Mouse (Mus musculus) heart, embryonic 16.5 days (tissue): ENCODE measurements around the gene Galnt6. TPM values are rescaled to one million over a fixed set of nuclear protein-coding genes. Genes with fewer than 3 reads are reported as not detected.

Experiments
- ATAC-seq: fragments of 200-750 bp; cut with Nextera tagmentation; replicated peaks from 2 replicates; pipeline ENCODE4 v1.8.0; 2017; ENCODE audit warnings: moderate number of reproducible peaks; ENCODE audit not compliant: insufficient read depth, low FRiP score; ENCODE audit errors: extremely low read depth
- H3K27ac ChIP-seq: fragments of 300-500 bp; sonication (generic); 2 replicates; pipeline ENCODE4 v1.5.1; 2014; ENCODE audit warnings: mild to moderate bottlenecking, low read length, control low read depth, moderate library complexity
- H3K27me3 ChIP-seq: fragments of 300-500 bp; sonication (generic); 2 replicates; pipeline ENCODE4 v1.6.1; 2014; ENCODE audit warnings: low read length, mixed read lengths; ENCODE audit not compliant: control insufficient read depth, insufficient read depth
- H3K36me3 ChIP-seq: fragments of 300-500 bp; sonication (generic); 2 replicates; pipeline ENCODE4 v1.6.1; 2014; ENCODE audit not compliant: control insufficient read depth, insufficient read depth
- H3K4me1 ChIP-seq: fragments of 300-500 bp; sonication (generic); 2 replicates; pipeline ENCODE4 v1.6.1; 2014; ENCODE audit warnings: low read length, mixed read lengths; ENCODE audit not compliant: control insufficient read depth, insufficient read depth
- H3K4me2 ChIP-seq: fragments of 300-500 bp; sonication (generic); 2 replicates; pipeline ENCODE4 v1.6.1; 2014; ENCODE audit warnings: low read depth, mild to moderate bottlenecking, control low read depth, low read length
- H3K4me3 ChIP-seq: fragments of 300-500 bp; sonication (generic); 2 replicates; pipeline ENCODE4 v1.5.1; 2014; ENCODE audit warnings: mild to moderate bottlenecking, control low read depth, low read length
- H3K9ac ChIP-seq: fragments of 300-500 bp; sonication (generic); 2 replicates; pipeline ENCODE4 v1.6.1; 2014; ENCODE audit warnings: low read length, control low read depth
- H3K9me3 ChIP-seq: fragments of 300-500 bp; sonication (generic); replicated peaks from 2 replicates; pipeline ENCODE4 v1.6.1; 2016; ENCODE audit warnings: low read length; ENCODE audit not compliant: control insufficient read depth
- WGBS: fragments of 180-500 bp; shearing (Covaris S2); extraction: QIAGEN DNeasy Blood & Tissue Kit; methylation state at CpG from one replicate; pipeline ENCODE4 v1.1.7; 2014; 5-methylcytosine and 5-hydroxymethylcytosine counted together
- polyA plus RNA-seq: library from polyadenylated mRNA; unstranded; fragments of >200 nt; fragmentation: Nextera tagmentation; extraction: Ambion mirVana; gene quantifications from 2 replicates; pipeline ENCODE4 v1.2.1, GENCODE M21; 2015

Galnt6 gene
- polyA plus RNA-seq, 1 experiment from 2014 or later: 2.4 TPM

DNA sequence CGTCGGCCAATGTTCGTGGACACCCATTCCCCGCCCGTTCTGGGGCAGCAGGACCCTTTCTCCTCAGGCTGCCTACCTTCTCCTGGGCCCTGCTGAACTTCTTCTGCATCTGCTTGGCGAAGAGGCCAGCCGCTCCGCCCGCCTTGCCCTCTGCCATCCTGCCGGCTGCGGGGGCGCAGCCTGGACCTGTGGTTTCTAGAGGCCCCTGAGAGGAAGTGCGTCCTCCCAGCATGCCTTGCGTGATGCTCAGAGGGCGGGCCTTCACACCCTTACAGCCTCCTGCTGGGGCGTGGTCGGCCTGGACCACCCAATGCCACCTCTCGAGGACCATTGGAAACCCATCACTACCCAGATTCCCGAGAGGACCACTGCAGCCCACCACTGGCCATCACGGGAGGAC is 59.8 kb downstream of the Galnt6 start, which contains the start of gene Bin2:
Bin2 (minus strand) TSS at position 217 of the 400 bp plus-strand sequence.
- 0 out of 2 replicates have a peak, but pooled peaks have one; percentile 9 for ATAC-seq
- 80% methylated on average over 20 of the region's 20 CpGs for WGBS
- peak within 1 kb of the TSS; percentile 37 for H3K4me3 ChIP-seq

DNA sequence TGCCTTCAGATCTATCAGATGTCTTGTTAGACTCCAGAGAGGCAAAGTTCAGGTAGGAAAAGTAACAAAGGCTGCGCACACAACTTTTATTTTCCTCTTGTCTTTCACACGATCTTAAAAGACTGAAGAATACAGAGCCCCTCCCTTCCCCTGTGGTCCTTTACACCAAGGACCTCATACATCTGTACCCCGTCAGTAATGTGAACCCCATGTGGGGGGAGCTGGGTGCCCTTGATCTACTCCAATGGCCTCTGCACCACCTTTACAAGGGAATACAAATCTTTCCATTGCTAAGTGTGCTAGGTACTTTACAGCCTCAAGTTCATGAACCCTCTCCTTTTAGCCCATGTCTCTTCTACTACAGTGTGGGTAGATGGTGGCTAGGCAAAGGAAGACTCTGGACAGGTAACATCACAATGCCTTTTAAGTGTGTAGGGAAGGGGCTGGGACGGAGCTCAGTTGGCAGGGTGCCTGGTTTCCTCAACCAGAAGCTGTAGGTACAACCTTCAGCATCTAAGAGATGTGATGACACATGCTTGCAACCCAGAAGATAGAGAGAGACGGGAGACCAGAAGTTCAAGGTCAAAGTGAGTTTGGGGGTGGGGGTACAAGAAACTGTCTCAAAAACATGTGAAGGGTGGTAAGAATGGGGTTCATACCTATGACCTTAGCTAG is 61.2 kb downstream of the Galnt6 start:
- H3K36me3 ChIP-seq: no peaks in the 10 kb centered on the region
- H3K9me3 ChIP-seq: no peaks in the 10 kb centered on the region
- no peaks in the 10 kb centered on the region for H3K27me3 ChIP-seq
- WGBS: 67% methylated on average over 5 of the region's 5 CpGs
- H3K4me1 ChIP-seq: peaks cover 8% of the 10 kb centered on the region; the same call in 1 of the 2 replicates
- H3K4me2 ChIP-seq: peak overlapping the region; percentile 22
- no peak overlapping the region for H3K27ac ChIP-seq
- ATAC-seq: no peak
- H3K9ac ChIP-seq: no peak overlapping the region
- peak overlapping the region; percentile 1 for H3K4me3 ChIP-seq

More for the DNA sequence above, 59.8 kb downstream of the Galnt6 start, which contains the start of gene Bin2:
- no peaks in the 10 kb centered on the region for H3K36me3 ChIP-seq
- no peaks in the 10 kb centered on the region for H3K9me3 ChIP-seq
- H3K27ac ChIP-seq: no peak within 1 kb of the TSS
- H3K4me2 ChIP-seq: peak within 1 kb of the TSS; percentile 22
- H3K4me1 ChIP-seq: peaks cover 18% of the 10 kb centered on the region
- H3K9ac ChIP-seq: no peak within 1 kb of the TSS
- no peaks in the 10 kb centered on the region for H3K27me3 ChIP-seq

DNA sequence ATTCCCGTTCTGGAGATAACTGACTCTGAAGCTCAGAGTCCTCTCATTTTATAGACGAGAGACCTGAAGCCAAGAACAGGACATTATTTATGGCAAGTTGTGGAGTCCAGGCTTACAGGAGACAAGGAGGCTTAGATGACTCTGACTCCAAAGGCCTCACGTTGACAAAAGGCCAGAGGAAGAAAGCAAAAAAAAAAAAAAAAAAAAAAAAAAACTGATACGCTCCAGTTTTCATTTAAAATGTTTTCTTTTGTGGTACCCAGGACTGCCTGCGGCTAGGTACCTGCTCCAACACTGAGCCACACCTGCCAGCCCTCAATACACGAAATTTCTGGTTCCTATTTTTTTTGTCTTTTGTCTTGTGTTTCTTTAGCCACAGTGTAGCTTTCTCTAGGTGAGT is 61.8 kb downstream of the Galnt6 start:
- peak overlapping the region; percentile 66 for H3K27ac ChIP-seq
- H3K27me3 ChIP-seq: no peaks in the 10 kb centered on the region
- peak overlapping the region; percentile 29 for H3K4me2 ChIP-seq
- H3K4me3 ChIP-seq: peak overlapping the region; percentile 17; the same call in 1 of the 2 replicates
- no peak for ATAC-seq
- H3K9me3 ChIP-seq: no peaks in the 10 kb centered on the region
- H3K36me3 ChIP-seq: no peaks in the 10 kb centered on the region
- peaks cover 8% of the 10 kb centered on the region; the same call in 1 of the 2 replicates for H3K4me1 ChIP-seq
- peak overlapping the region; percentile 11; the same call in 1 of the 2 replicates for H3K9ac ChIP-seq
- WGBS: 48% methylated on average over 6 of the region's 6 CpGs

DNA sequence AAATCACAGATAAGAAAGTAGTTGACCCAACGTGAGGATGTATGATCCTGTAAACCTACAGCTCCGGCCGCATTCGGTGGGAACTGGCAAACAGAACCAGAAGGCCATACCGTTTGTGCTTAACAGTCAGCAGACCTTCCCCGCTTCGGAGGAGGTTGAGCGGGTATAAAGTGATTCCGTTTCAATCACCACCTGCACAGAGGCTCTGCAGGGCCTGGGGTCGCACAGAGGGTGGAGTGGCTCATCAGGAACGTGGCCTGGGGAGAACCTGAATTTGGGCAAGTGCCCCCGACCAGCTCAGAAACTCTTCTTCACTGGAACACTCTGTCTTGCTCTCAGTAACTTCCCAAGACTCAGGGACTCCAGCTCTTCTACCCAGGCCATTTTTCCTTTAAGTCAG is 62.3 kb downstream of the Galnt6 start:
- Histone ChIP-seq H3K27me3 (no peaks in the 10 kb centered on the region), H3K4me1 (peaks cover 8% of the 10 kb centered on the region; the same call in 1 of the 2 replicates), H3K27ac (peak overlapping the region; percentile 66), H3K4me2 (peak overlapping the region; percentile 29), H3K9ac (peak overlapping the region; percentile 11; the same call in 1 of the 2 replicates), H3K36me3 (no peaks in the 10 kb centered on the region), H3K9me3 (no peaks in the 10 kb centered on the region), H3K4me3 (peak overlapping the region; percentile 17; the same call in 1 of the 2 replicates)
- ATAC-seq: no peak
- 20% methylated on average over 12 of the region's 12 CpGs for WGBS

DNA sequence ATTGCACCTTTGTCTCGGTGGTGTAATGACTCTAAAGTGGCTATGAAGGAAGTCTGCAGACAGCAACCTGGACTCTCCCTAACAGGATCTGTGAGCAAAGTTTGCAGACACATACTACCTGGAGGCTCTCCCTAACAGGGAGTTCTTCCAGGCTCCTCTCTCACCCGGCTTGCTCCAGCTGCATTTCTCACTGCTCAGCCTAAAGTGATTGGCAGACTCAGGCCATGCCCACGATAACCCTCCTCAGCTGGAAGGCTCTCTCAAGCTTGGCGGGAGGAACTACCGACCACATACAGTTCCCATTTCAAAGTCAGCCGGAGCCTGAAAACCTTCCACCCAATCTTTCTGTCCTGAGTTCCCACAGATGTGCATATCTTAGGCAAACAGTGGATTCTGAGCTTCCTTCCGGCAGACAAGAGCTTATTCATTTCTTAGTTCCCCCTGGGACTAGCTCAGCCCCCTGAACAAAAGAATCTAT is 62.9 kb downstream of the Galnt6 start:
- WGBS: 4% methylated on average over 7 of the region's 7 CpGs
- Histone ChIP-seq H3K4me1 (peaks cover 8% of the 10 kb centered on the region; the same call in 1 of the 2 replicates), H3K36me3 (no peaks in the 10 kb centered on the region), H3K27ac (peak overlapping the region; percentile 38), H3K9me3 (no peaks in the 10 kb centered on the region), H3K4me2 (peak overlapping the region; percentile 29), H3K27me3 (no peaks in the 10 kb centered on the region), H3K9ac (0 out of 2 replicates have a peak overlapping the region, but pooled peaks have one; percentile 3), H3K4me3 (no peak overlapping the region)
- ATAC-seq: peak; percentile 46; the same call in 1 of the 2 replicates

DNA sequence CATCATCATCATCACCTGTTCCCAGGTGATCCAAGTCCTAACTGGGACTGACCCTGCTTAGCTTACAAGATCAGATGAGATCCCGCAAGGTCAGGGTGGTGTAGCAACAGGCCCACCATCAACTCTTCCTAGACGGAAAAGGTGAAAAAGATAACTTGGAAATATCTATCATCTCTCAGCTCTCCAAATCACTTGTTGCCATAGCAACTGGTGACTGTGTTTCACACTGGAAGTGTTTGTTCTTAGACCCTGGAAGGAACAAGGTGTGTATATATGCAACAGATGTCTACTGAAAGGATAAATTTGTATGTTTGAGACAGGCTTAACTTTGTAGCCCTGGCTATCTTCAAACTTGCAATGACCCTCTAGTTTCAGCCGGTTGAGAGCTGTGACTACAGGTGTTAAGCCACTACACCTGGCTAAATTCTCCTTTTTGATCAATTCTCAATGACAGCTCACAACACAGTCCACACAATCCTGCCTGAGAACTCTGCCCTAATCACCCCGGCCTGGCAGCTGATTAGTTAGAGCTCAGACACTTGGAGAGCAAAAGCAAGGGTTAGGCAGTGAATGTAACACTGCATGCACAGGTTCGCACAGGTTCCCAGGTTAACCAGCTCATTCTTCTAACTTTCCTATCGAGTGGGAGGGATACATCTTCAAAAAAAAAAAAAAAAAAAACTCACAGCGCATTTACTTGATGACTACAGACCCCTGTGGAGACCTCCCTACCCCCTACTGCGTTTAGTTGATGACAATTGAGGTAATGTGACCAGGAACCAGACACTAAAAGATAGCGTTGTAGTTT is 63.6 kb downstream of the Galnt6 start:
- no peak overlapping the region for H3K9ac ChIP-seq
- H3K4me3 ChIP-seq: no peak overlapping the region
- no peak for ATAC-seq
- H3K36me3 ChIP-seq: no peaks in the 10 kb centered on the region
- no peaks in the 10 kb centered on the region for H3K9me3 ChIP-seq
- WGBS: 34% methylated on average over 9 of the region's 9 CpGs
- no peak overlapping the region for H3K4me2 ChIP-seq
- peaks cover 8% of the 10 kb centered on the region; the same call in 1 of the 2 replicates for H3K4me1 ChIP-seq
- H3K27ac ChIP-seq: no peak overlapping the region
- no peaks in the 10 kb centered on the region for H3K27me3 ChIP-seq

DNA sequence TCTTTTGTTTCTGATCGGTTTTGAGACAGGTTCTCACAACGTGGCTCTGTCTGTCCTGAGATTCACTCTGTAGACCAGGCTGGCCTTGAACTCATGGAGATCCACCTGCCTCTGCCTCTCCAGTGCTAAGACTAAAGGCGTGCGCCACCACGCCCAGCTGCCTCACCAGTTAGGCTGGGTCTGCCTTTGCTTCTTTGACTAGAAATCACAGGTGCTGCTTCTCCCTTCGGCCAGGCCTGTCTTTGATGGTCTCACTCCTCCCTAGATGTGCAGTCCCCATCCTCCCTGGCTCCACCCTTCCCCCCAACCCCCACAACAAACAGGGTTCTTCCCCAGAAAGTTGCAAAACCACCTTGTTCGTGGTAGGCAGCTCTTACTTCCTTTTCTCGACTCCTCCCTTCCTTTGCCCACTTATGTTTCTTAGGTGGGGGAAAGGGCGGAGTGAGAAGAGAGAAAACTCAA is 64.3 kb downstream of the Galnt6 start:
- H3K27ac ChIP-seq: no peak overlapping the region
- no peak overlapping the region for H3K4me3 ChIP-seq
- H3K36me3 ChIP-seq: no peaks in the 10 kb centered on the region
- no peak for ATAC-seq
- H3K9me3 ChIP-seq: no peaks in the 10 kb centered on the region
- WGBS: 71% methylated on average over 9 of the region's 9 CpGs
- H3K9ac ChIP-seq: no peak overlapping the region
- H3K27me3 ChIP-seq: no peaks in the 10 kb centered on the region
- H3K4me1 ChIP-seq: peaks cover 8% of the 10 kb centered on the region; the same call in 1 of the 2 replicates
- no peak overlapping the region for H3K4me2 ChIP-seq

DNA sequence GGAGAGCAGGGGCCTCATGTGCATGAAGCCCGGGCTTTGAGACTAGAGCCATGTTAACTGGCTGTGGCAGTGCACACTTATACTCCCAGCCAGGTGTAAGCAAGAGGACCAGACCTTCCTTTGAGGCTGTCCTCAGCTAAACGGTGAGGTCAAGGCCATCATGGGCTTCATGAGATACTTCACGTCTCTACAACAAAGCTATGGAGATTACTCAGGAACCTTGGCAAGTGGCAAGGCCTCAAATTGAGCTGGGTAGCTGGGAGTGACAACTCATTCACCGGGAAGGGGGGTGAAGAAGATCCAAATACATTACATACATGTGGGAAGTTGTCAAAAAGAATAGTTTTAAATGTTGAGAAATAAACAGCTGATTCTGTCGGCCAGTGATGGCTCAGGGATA is 68.4 kb downstream of the Galnt6 start:
- H3K36me3 ChIP-seq: no peaks in the 10 kb centered on the region
- H3K27me3 ChIP-seq: no peaks in the 10 kb centered on the region
- no peaks in the 10 kb centered on the region for H3K9me3 ChIP-seq
- 86% methylated on average over 5 of the region's 5 CpGs for WGBS
- no peak overlapping the region for H3K27ac ChIP-seq
- ATAC-seq: no peak
- no peak overlapping the region for H3K4me2 ChIP-seq
- H3K9ac ChIP-seq: no peak overlapping the region
- H3K4me3 ChIP-seq: no peak overlapping the region
- no peaks in the 10 kb centered on the region for H3K4me1 ChIP-seq
